Mouse (Mus musculus) heart, embryonic 13.5 days (tissue): ENCODE results near the gene Itga6. TPM values are rescaled to one million over a fixed set of nuclear protein-coding genes. Genes with fewer than 3 reads are reported as not detected.
"Not testable (repeated sequence)": the region's sequence is repeated elsewhere in the genome, so short reads cannot be mapped to it uniquely, and the experiment has no call there.

Source experiments
- ATAC-seq: fragments of 200-750 bp; cut with Nextera tagmentation; 2 replicates; pipeline ENCODE4 v1.8.0; 2017; ENCODE audit warnings: moderate TSS enrichment; ENCODE audit not compliant: insufficient number of reproducible peaks, low FRiP score, low TSS enrichment; ENCODE audit errors: extremely low read depth
- H3K27ac ChIP-seq: fragments of 300-500 bp; sonication (generic); replicated peaks from 2 replicates; pipeline ENCODE4 v1.5.1; 2015; ENCODE audit warnings: moderate library complexity, mild to moderate bottlenecking, inconsistent platforms
- H3K27me3 ChIP-seq: fragments of 300-500 bp; sonication (generic); replicated peaks from 2 replicates; pipeline ENCODE4 v1.6.1; 2015; ENCODE audit warnings: mild to moderate bottlenecking, inconsistent platforms
- H3K36me3 ChIP-seq: fragments of 300-500 bp; sonication (generic); 2 replicates; pipeline ENCODE4 v1.6.1; 2015; ENCODE audit warnings: mild to moderate bottlenecking, inconsistent platforms
- H3K4me1 ChIP-seq: fragments of 300-500 bp; sonication (generic); 2 replicates; pipeline ENCODE4 v1.6.1; 2015; ENCODE audit warnings: inconsistent platforms
- H3K4me2 ChIP-seq: fragments of 300-500 bp; sonication (generic); 2 replicates; pipeline ENCODE4 v1.6.1; 2015; ENCODE audit warnings: inconsistent platforms, mild to moderate bottlenecking, moderate library complexity
- H3K4me3 ChIP-seq: fragments of 300-500 bp; sonication (generic); 2 replicates; pipeline ENCODE4 v1.5.1; 2015; ENCODE audit warnings: moderate library complexity, mild to moderate bottlenecking, inconsistent platforms
- H3K9ac ChIP-seq: fragments of 300-500 bp; sonication (generic); 2 replicates; pipeline ENCODE4 v1.6.1; 2015; ENCODE audit warnings: inconsistent platforms, mild to moderate bottlenecking, moderate library complexity
- H3K9me3 ChIP-seq: fragments of 300-500 bp; sonication (generic); 2 replicates; pipeline ENCODE4 v1.6.1; 2016; ENCODE audit warnings: inconsistent platforms
- WGBS: fragments of 180-500 bp; shearing (Covaris S2); methylation state at CpG from one replicate; pipeline ENCODE4 v1.1.7; 2015; ENCODE audit warnings: mixed read lengths; 5-methylcytosine and 5-hydroxymethylcytosine counted together
- polyA plus RNA-seq: library from polyadenylated mRNA; unstranded; fragments of >200 nt; fragmentation: Nextera tagmentation; extraction: Ambion mirVana; gene quantifications from 2 replicates; pipeline ENCODE4 v1.2.1, GENCODE M21; 2015

The Itga6 gene
- polyA plus RNA-seq, 1 experiment from 2014 or later, result 65.8 TPM

GRCm38 (mm10) chr2:71834371-71834770, 89.0 kb downstream of the Itga6 start:
- ATAC-seq, result no peak
- Histone ChIP-seq H3K4me1 (peaks cover 19% of the 10 kb centered on the region), H3K9me3 (no peaks in the 10 kb centered on the region), H3K27me3 (no peaks in the 10 kb centered on the region), H3K9ac (no peak overlapping the region), H3K27ac (no peak overlapping the region), H3K4me3 (no peak overlapping the region), H3K36me3 (peaks cover 52% of the 10 kb centered on the region), H3K4me2 (no peak overlapping the region)
- 72% methylated on average over 7 of the region's 7 CpGs for WGBS

- 81% methylated on average over 8 of the region's 8 CpGs for WGBS
- H3K4me2 ChIP-seq, result no peak overlapping the region
- H3K4me1 ChIP-seq, result peaks cover 19% of the 10 kb centered on the region
- H3K27me3 ChIP-seq, result no peaks in the 10 kb centered on the region
- peaks cover 58% of the 10 kb centered on the region for H3K36me3 ChIP-seq
- ATAC-seq, result no peak
- no peak overlapping the region for H3K4me3 ChIP-seq
- no peaks in the 10 kb centered on the region for H3K9me3 ChIP-seq
- no peak overlapping the region for H3K27ac ChIP-seq
- H3K9ac ChIP-seq, result no peak overlapping the region
These were observed 90.1 kb downstream of the Itga6 start for GRCm38 (mm10) chr2:71835556-71835955.

- Histone ChIP-seq H3K27ac (no peak overlapping the region), H3K4me3 (no peak overlapping the region), H3K9me3 (no peaks in the 10 kb centered on the region), H3K27me3 (no peaks in the 10 kb centered on the region), H3K4me1 (peaks cover 19% of the 10 kb centered on the region), H3K9ac (no peak overlapping the region), H3K4me2 (no peak overlapping the region), H3K36me3 (peaks cover 65% of the 10 kb centered on the region)
- ATAC-seq, result no peak
- WGBS, result 70% methylated on average over 4 of the region's 4 CpGs
These were observed 90.8 kb downstream of the Itga6 start for GRCm38 (mm10) chr2:71836232-71836631.

GRCm38 (mm10) chr2:71837261-71837660, 91.8 kb downstream of the Itga6 start:
- Histone ChIP-seq H3K4me1 (peaks cover 16% of the 10 kb centered on the region), H3K36me3 (peaks cover 74% of the 10 kb centered on the region), H3K9ac (no peak overlapping the region), H3K27me3 (no peaks in the 10 kb centered on the region), H3K27ac (no peak overlapping the region), H3K9me3 (no peaks in the 10 kb centered on the region), H3K4me2 (no peak overlapping the region), H3K4me3 (no peak overlapping the region)
- WGBS, result 55% methylated on average over 4 of the region's 4 CpGs
- no peak for ATAC-seq

- Histone ChIP-seq H3K4me2 (no peak overlapping the region), H3K4me3 (no peak overlapping the region), H3K9me3 (no peaks in the 10 kb centered on the region), H3K36me3 (peaks cover 79% of the 10 kb centered on the region), H3K27me3 (no peaks in the 10 kb centered on the region), H3K9ac (no peak overlapping the region), H3K27ac (no peak overlapping the region), H3K4me1 (peaks cover 14% of the 10 kb centered on the region)
- no peak for ATAC-seq
- 22% methylated on average over 6 of the region's 6 CpGs for WGBS
These were observed 92.4 kb downstream of the Itga6 start for GRCm38 (mm10) chr2:71837791-71838190.

- Histone ChIP-seq H3K4me1 (0 out of 2 replicates have a peak, but pooled peaks cover 5% of the 10 kb centered on the region), H3K4me3 (no peak overlapping the region), H3K27ac (no peak overlapping the region), H3K27me3 (no peaks in the 10 kb centered on the region), H3K9me3 (no peaks in the 10 kb centered on the region), H3K4me2 (no peak overlapping the region), H3K36me3 (peaks cover 94% of the 10 kb centered on the region), H3K9ac (no peak overlapping the region)
- no peak for ATAC-seq
- WGBS, result 71% methylated on average over 9 of the region's 9 CpGs
These were observed 97.9 kb downstream of the Itga6 start for GRCm38 (mm10) chr2:71843316-71843715.

GRCm38 (mm10) chr2:71844906-71845305, 99.5 kb downstream of the Itga6 start:
- Histone ChIP-seq H3K9me3 (no peaks in the 10 kb centered on the region), H3K4me2 (no peak overlapping the region), H3K36me3 (peaks cover 94% of the 10 kb centered on the region), H3K9ac (no peak overlapping the region), H3K4me3 (no peak overlapping the region), H3K27me3 (no peaks in the 10 kb centered on the region), H3K4me1 (0 out of 2 replicates have a peak, but pooled peaks cover 5% of the 10 kb centered on the region), H3K27ac (no peak overlapping the region)
- ATAC-seq, result no peak
- WGBS, result 78% methylated on average over 6 of the region's 6 CpGs

GRCm38 (mm10) chr2:71852161-71852560, 106.7 kb downstream of the Itga6 start:
- H3K9ac ChIP-seq, H3K27me3 ChIP-seq, H3K4me3 ChIP-seq, H3K9me3 ChIP-seq, ATAC-seq, H3K4me2 ChIP-seq, H3K27ac ChIP-seq, H3K4me1 ChIP-seq: not testable (repeated sequence)
- H3K36me3 ChIP-seq, result peaks cover 71% of the 10 kb centered on the region
- WGBS, result 4% methylated on average over 7 of the region's 8 CpGs

GRCm38 (mm10) chr2:71855076-71855475, 109.7 kb downstream of the Itga6 start:
- no peaks in the 10 kb centered on the region for H3K27me3 ChIP-seq
- no peak overlapping the region for H3K27ac ChIP-seq
- no peak overlapping the region for H3K4me2 ChIP-seq
- no peak overlapping the region for H3K4me3 ChIP-seq
- no peak for ATAC-seq
- H3K36me3 ChIP-seq, result peaks cover 50% of the 10 kb centered on the region
- no peaks in the 10 kb centered on the region for H3K9me3 ChIP-seq
- H3K4me1 ChIP-seq, result no peaks in the 10 kb centered on the region
- 72% methylated on average over 5 of the region's 5 CpGs for WGBS
- no peak overlapping the region for H3K9ac ChIP-seq

GRCm38 (mm10) chr2:71863531-71864173, 118.2 kb downstream of the Itga6 start:
- peaks cover 13% of the 10 kb centered on the region for H3K4me1 ChIP-seq
- H3K36me3 ChIP-seq, result no peaks in the 10 kb centered on the region
- no peak overlapping the region for H3K27ac ChIP-seq
- no peak overlapping the region for H3K4me3 ChIP-seq
- ATAC-seq, result no peak
- H3K9ac ChIP-seq, result no peak overlapping the region
- WGBS, result 86% methylated on average over 5 of the region's 5 CpGs
- H3K9me3 ChIP-seq, result no peaks in the 10 kb centered on the region
- H3K27me3 ChIP-seq, result no peaks in the 10 kb centered on the region
- H3K4me2 ChIP-seq, result no peak overlapping the region

- Histone ChIP-seq H3K4me3 (no peak overlapping the region), H3K27ac (no peak overlapping the region), H3K9ac (no peak overlapping the region), H3K4me2 (no peak overlapping the region), H3K36me3 (no peaks in the 10 kb centered on the region), H3K4me1 (peaks cover 13% of the 10 kb centered on the region), H3K27me3 (no peaks in the 10 kb centered on the region), H3K9me3 (no peaks in the 10 kb centered on the region)
- 14% methylated on average over 3 of the region's 3 CpGs for WGBS
- ATAC-seq, result no peak
These were observed 119.6 kb downstream of the Itga6 start for GRCm38 (mm10) chr2:71865022-71865421.

GRCm38 (mm10) chr2:71865935-71866334, 120.5 kb downstream of the Itga6 start:
- no peak overlapping the region for H3K27ac ChIP-seq
- no peaks in the 10 kb centered on the region for H3K9me3 ChIP-seq
- no peak overlapping the region for H3K4me3 ChIP-seq
- H3K4me2 ChIP-seq, result no peak overlapping the region
- H3K4me1 ChIP-seq, result peaks cover 13% of the 10 kb centered on the region
- no peak overlapping the region for H3K9ac ChIP-seq
- no peak for ATAC-seq
- H3K36me3 ChIP-seq, result no peaks in the 10 kb centered on the region
- WGBS, result 60% methylated on average over 3 of the region's 3 CpGs
- H3K27me3 ChIP-seq, result no peaks in the 10 kb centered on the region
